In genomic region chr14:14991642-14992041, GRCm38 (mm10) we compare ENCODE assay signal across 19 mouse cellular contexts.
A peak's percentile ranks its signal among the peaks of the same experiment; 100 is the strongest.
DNase-seq lines count a peak whose midpoint lies in the region; ATAC-seq and TF ChIP-seq lines count a peak whose summit lies in the region.
"Had no signal": no experiment of that assay in that cellular context is flagged by ENCODE, and none has a peak within 500 bp of the region (broad histone marks: within the 10 kb centered on the region; RNA-seq: fewer than 3 reads in every experiment).

No protein-coding gene starts in this region.

- no peaks in the 10 kb centered on the region for H3K9me3 ChIP-seq in CH12.LX (replicated peaks; ENCODE audit: low read length)
- H3K9me3 ChIP-seq: embryonic facial prominence, embryonic 13.5 days; forebrain, embryonic 13.5 days; hindbrain, embryonic 12.5 days had no signal

- H3K9ac ChIP-seq in CH12.LX (ENCODE audit: insufficient read depth, low read depth): no peak overlapping the region
- H3K9ac ChIP-seq: embryonic facial prominence, embryonic 13.5 days; forebrain, embryonic 13.5 days; forebrain, postnatal 0 days; hindbrain, embryonic 12.5 days had no signal

- H3K27ac ChIP-seq in left cerebral cortex, adult 2 months: no peak overlapping the region
- no peak overlapping the region for H3K27ac ChIP-seq in CH12.LX (ENCODE audit: insufficient read depth, low read depth)
- H3K27ac ChIP-seq: embryonic facial prominence, embryonic 13.5 days; forebrain, embryonic 13.5 days; hindbrain, embryonic 12.5 days had no signal

- TF ChIP-seq EP300 in CH12.LX (IDR thresholded peaks at IDR 0.05; ENCODE audit: low read length): no peak

- TF ChIP-seq POLR2A in CH12.LX (IDR thresholded peaks at IDR 0.05; ENCODE audit: low read depth, low read length): no peak

- dilution Hi-C loops in CH12.LX (cut with MboI; ENCODE audit: extremely low pct_ligation_motif_present, extremely low pct_unique_long_range_greater_than_20kb, low sequenced_read_pairs): no loop called here

- peak; percentile 5 for DNase-seq in CD4-positive, CD25-positive, alpha-beta regulatory T cell, adult 2 months (ENCODE audit: low read depth, low spot score)
- DNase-seq in left cerebral cortex, adult 2 months (ENCODE audit: extremely low spot score in 1 of 2, low spot score in 2 of 2): no peak
- no peak for DNase-seq in left cerebral cortex, adult 9 months (ENCODE audit: low spot score in 2 of 2)
- DNase-seq in CH12.LX (ENCODE audit: extremely low read depth): peak; percentile 13
- peak; percentile 15 for DNase-seq in naive thymus-derived CD4-positive, alpha-beta T cell, adult 2 months (ENCODE audit: low read depth)
- DNase-seq in thymus, postnatal 36 days: no peak
- DNase-seq: adrenal gland, postnatal 10 days; cerebellum, adult 11 months; cerebellum, adult 8-10 months; cerebellum, postnatal 25 days; forebrain, postnatal 0 days; gastrocnemius, postnatal 25 days; heart, postnatal 10 days; heart, postnatal 4 days had no signal

- no peak overlapping the region for H3K4me3 ChIP-seq in left cerebral cortex, adult 2 months
- H3K4me3 ChIP-seq in CH12.LX (replicated peaks in 1 of 3; ENCODE audit: low read depth in 2 of 3, low read length in 2 of 3, poor library complexity in 1 of 3): no peak overlapping the region
- H3K4me3 ChIP-seq: embryonic facial prominence, embryonic 13.5 days; forebrain, embryonic 13.5 days; hindbrain, embryonic 12.5 days had no signal

- in situ Hi-C loops in CH12.LX (cut with MboI; ENCODE audit: low pct_ligation_motif_present, low pct_unique_long_range_greater_than_20kb, low sequenced_read_pairs): loop anchor here (25.0 kb wide), 1 partner anchor 104 kb away; no protein-coding TSS in a partner anchor

- H3K4me2 ChIP-seq in CH12.LX (ENCODE audit: insufficient read depth, low read depth, poor library complexity, severe bottlenecking): no peak overlapping the region
- H3K4me2 ChIP-seq: embryonic facial prominence, embryonic 13.5 days; forebrain, embryonic 13.5 days; hindbrain, embryonic 12.5 days had no signal

- H3K27me3 ChIP-seq in CH12.LX (replicated peaks): no peaks in the 10 kb centered on the region
- H3K27me3 ChIP-seq: embryonic facial prominence, embryonic 13.5 days; forebrain, embryonic 13.5 days; hindbrain, embryonic 12.5 days had no signal

- peak; percentile 33 for TF ChIP-seq RAD21 in CH12.LX (IDR thresholded peaks at IDR 0.05; ENCODE audit: low read depth, low read length)

- H3K36me3 ChIP-seq in CH12.LX (replicated peaks in 1 of 2; ENCODE audit: control insufficient read depth in 1 of 2, insufficient read depth in 1 of 2, low read length in 1 of 2): no peaks in the 10 kb centered on the region
- H3K36me3 ChIP-seq: embryonic facial prominence, embryonic 13.5 days; hindbrain, embryonic 12.5 days had no signal

- H3K4me1 ChIP-seq in CH12.LX (ENCODE audit: control insufficient read depth in 1 of 2, insufficient read depth in 2 of 2): no peaks in the 10 kb centered on the region
- H3K4me1 ChIP-seq: embryonic facial prominence, embryonic 13.5 days; forebrain, embryonic 13.5 days; hindbrain, embryonic 12.5 days had no signal

- no peaks in the 10 kb centered on the region for H3K79me2 ChIP-seq in CH12.LX (replicated peaks; ENCODE audit: control insufficient read depth, extremely low read depth, insufficient read depth, poor library complexity, severe bottlenecking)

- no peak for ATAC-seq in CD4-positive, CD25-positive, alpha-beta regulatory T cell, adult 4 months
- ATAC-seq: forebrain, embryonic 13.5 days; hindbrain, embryonic 16.5 days had no signal

- intact Hi-C loops in left cerebral cortex, adult 2 months (cut with DNase I): no loop called here

- TF ChIP-seq CTCF in left cerebral cortex, adult 2 months (IDR thresholded peaks at IDR 0.05): peak; percentile 17
- TF ChIP-seq CTCF in CH12.LX (conservative IDR thresholded peaks at IDR 0.05 in 1 of 2, IDR thresholded peaks at IDR 0.05 in 1 of 2; ENCODE audit: low read depth in 2 of 2, low read length in 2 of 2): peak in 1 of 2 experiments; percentile 55; a peak in 2 of 4 replicates

TF ChIP-seq in CH12.LX, 34 proteins besides CTCF, POLR2A, EP300 and RAD21:
- no peak for TF ChIP-seq GABPA (IDR thresholded peaks at IDR 0.05; ENCODE audit: insufficient replicate concordance, low read depth, low read length)
- peak; percentile 12; the same call in 1 of the 2 replicates for TF ChIP-seq SMC3 (IDR thresholded peaks at IDR 0.05; ENCODE audit: low read depth, low read length)

Comparison
In these comparisons a context has a peak if more than half of its experiments do, and no peak if none do; other contexts are left out.
1. DNase-seq: peak in CD4-positive, CD25-positive, alpha-beta regulatory T cell, adult 2 months (single experiment), CH12.LX (single experiment) and naive thymus-derived CD4-positive, alpha-beta T cell, adult 2 months (single experiment); none in left cerebral cortex, adult 2 months (0 of 2), left cerebral cortex, adult 9 months (0 of 2) and thymus, postnatal 36 days (0 of 2).